Mouse (Mus musculus) activated CD4-positive, CD25-positive, alpha-beta regulatory T cell, adult 4 months (primary cell): ENCODE measurements around the gene Rilp. TPM values are rescaled to one million over a fixed set of nuclear protein-coding genes. Genes with fewer than 3 reads are reported as not detected.
"Not testable (repeated sequence)": the region's sequence is repeated elsewhere in the genome, so short reads cannot be mapped to it uniquely, and the experiment has no call there.

Experiments used
- ATAC-seq: one replicate; pipeline ENCODE4 v1.8.0; 2017
- polyA plus RNA-seq, 2 experiments: library from polyadenylated mRNA; unstranded; fragments of 100-300 nt; shearing (Covaris generic); gene quantifications; one replicate each; pipeline ENCODE4 v1.2.1; 2017

Gene Rilp
- polyA plus RNA-seq, 2 experiments from 2014 or later: not detected

DNA sequence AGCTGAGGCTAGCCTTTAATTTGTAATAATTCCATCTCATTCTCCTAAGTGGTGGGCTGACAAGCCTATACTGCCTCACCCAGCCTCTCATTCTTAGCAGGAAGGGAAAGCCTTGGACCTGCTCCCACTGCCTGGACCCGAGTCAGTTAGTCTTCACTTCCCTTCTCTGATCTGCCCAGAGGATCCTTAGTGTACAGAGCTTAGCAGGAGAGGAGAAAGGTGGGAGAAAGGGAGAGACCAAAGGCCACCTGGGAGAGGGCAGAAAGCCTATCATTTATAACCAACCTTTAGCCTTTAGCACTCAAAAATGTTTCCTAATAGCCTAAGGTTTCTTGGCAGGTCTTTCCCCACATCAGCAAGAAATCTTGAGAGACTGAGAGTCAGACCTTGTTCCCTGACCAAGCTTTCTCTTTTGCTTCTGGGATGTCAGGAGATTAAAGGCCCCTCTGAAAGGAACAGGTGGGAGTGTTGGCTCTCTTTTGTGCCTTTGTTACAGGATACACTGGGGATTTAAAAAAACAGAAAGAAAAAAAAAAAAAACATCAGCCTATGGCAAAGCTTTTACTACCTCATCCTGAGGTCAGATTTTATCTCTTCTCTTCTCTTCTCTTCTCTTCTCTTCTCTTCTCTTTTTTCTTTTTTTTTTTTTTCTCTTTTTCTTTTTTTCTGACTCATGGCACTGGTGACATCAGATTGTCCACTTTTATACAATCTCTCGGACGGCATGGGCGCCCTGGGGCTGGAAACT, 24.6 kb downstream of the Rilp start:
- ATAC-seq: no peak

DNA sequence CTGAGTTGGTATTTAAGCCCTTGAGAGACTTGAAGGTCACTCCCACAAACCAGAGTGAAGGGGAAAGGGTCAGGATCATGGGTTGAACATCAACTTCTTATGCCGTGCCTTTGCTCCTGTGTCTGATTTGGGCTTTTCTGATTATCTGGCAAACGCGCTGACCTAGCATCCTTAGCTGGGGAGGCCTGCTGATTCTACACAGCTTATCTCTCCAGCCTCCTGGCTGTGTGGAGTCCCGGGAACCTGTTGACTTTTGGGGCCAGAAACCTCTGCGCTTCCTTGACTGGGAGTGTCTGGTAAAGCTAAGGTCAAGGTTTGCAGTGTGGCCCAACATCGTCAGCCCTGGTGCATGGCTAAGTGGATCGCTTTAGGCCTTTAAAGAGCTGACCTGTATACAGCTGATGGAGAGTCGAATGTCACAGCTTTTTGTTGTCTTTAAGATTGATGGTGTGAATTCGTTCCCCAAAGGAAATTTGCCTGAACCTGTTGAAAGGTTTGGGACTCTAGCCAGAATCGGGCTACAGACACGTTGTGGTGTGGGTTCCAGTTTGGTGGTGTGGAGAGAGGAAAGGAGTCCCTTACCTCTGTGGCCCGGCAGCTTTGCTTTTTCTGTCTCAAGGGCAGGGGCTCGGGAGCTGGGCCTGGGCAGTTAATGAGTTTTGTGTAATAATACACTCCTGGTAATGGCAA, 25.4 kb downstream of the Rilp start:
- ATAC-seq: no peak

DNA sequence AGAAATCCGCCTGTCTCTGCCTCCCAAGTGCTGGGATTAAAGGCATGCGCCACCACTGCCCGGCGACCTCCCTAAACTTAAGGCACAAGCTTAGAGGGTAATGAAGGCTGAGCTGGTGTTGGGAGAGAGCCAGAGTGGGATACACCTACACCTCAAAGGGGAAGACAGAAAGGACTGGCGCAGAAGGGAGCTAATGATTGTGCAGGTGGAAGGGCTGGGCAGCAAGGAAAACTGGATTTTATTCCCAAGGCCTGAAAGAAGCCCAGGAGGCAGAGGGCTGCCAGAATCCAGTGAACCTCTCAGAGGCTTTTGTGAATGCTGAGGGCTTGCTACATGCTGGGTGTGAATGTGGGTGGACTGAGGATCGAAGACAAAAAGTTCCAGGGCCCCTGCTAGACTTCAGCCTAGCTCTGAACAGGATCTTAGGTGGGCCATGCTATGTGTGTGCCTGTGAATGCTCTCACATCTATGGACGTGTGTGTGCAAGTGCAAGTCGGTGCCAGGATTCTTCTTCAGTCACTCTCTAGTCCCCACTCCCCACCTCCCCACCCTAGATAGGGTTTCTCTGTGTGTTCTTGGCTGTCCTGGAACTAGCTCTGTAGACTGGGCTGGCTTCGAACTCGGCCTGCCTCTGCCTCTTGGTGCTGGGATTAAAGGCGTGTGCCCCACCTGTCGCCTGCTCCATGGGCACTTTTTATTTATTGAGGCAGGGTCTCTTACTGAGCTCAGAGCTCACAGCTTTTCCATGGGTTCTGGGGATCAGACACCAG, 26.5 kb downstream of the Rilp start:
- no peak for ATAC-seq

DNA sequence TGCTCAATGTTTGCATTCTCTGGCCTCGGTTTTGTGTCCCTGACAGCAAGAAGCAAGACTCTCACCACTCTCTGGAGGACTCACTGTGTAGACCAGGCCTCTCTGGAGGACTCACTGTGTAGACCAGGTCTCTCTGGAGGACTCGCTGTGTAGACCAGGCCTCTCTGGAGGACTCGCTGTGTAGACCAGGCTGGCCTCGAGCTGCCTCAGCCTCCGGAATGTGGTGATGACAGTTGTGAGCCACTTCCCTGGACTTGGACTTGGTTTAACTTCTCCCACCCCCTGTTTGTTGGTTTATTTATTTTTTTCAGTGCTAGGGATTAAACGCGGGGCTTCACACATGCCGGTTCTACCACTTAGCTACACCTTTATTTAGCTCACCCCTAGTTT, 27.1 kb downstream of the Rilp start:
- ATAC-seq: no peak

DNA sequence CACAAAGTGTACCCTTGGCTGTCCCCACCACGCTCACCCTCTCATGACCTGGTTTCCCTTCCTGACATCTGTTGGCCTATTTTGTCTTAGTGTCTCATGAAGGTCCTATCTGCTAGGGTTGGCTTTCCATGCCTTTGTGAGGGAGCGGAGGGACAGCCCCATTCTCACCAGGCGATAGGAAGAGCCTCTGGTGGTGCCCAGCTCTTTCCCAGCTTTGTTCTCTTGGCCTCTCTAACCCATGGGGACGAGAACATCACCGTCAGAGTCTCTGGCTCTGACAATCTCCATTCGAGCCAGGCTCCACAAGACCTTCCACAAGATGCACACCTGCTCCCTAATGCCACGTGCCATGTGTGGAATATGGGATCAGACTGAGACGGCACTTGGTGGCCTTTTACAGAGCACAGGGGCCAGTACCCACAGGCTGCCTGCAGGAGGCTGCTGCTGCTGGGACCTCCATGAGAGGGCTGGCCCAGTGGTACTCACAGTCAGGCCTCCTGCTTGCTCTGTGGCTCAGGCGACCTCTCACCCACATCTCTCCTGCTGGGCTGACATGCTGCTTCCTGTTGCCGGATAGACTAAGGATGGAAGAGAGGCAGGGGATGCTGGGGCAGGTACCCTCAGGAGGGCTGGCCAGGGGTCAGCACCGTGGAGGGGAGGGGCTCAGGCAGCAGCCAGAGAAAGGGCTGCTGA, 27.7 kb downstream of the Rilp start:
- ATAC-seq: peak; percentile 26

DNA sequence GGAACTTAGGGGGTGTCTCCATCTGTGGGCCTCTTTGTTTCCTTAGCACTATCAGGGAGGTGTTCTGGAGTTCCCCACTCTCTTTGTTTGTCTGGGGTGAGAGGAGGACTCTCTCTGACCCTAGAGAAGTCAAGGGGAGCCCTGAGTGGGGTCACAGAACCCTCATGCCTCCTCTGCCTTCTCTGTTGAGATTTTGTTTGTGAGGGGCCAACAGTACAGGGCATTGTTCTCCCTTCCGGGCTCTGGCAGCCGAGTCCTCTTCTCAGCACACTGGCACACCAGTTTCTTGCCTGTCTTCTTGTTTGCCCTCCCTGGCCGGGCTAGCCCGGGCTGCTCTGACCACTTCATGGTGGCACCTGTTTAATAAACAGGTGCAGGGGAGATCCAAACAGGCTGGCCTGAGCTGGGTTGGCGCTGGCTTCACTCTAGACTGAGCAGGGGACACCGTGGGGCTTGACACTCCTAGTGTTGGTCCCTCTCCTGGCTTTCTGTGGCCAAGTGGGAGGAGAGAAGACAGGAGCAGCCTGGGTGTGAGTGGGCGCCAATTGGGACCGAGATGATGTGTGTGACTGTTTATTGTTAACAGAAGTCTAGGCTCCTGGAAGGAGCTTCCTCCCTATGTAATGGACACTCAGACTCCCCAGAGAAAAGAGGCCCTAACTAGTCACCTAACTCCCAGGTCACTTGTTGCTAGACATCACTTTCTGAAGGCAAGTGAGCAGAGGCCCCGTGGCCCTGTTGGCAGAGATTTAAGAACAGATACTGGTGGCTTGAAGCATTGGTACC, 28.5 kb downstream of the Rilp start:
- no peak for ATAC-seq

DNA sequence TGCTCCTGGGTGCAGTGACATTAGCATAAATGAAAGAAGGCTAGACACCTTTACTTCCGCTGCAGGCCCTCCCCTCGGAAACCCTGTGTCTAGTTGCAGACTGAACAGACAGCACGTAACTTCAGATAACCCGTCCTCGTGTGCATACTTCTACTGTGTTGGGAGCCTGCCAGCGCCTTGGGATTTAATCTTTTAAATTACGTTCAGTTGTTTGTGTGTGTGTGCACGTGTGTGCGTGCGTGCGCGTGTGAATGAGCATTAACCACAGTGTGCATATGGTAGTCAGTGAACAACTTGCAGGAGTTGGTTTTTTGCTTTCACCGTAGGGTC, 29.0 kb downstream of the Rilp start:
- peak; percentile 71 for ATAC-seq

DNA sequence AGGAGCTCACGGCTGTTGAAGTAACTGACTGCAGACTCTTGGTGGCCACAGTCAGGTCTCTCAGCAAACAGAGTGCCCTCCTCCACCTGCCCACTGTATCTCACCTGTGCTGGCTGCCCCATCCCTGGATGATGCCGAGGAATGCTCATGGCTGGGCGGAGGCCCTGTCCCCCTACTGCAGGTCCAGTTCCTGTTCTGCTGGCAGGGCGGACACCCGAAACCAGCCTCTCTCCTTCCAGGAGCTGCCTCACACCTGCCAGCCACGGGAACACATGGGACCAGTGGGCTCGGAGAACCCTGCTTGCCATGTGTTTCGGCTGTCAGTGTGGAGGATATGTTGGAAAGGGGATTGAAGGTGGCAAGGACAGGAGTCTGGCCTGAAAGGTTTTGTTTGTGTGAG, 30.3 kb downstream of the Rilp start:
- no peak for ATAC-seq

DNA sequence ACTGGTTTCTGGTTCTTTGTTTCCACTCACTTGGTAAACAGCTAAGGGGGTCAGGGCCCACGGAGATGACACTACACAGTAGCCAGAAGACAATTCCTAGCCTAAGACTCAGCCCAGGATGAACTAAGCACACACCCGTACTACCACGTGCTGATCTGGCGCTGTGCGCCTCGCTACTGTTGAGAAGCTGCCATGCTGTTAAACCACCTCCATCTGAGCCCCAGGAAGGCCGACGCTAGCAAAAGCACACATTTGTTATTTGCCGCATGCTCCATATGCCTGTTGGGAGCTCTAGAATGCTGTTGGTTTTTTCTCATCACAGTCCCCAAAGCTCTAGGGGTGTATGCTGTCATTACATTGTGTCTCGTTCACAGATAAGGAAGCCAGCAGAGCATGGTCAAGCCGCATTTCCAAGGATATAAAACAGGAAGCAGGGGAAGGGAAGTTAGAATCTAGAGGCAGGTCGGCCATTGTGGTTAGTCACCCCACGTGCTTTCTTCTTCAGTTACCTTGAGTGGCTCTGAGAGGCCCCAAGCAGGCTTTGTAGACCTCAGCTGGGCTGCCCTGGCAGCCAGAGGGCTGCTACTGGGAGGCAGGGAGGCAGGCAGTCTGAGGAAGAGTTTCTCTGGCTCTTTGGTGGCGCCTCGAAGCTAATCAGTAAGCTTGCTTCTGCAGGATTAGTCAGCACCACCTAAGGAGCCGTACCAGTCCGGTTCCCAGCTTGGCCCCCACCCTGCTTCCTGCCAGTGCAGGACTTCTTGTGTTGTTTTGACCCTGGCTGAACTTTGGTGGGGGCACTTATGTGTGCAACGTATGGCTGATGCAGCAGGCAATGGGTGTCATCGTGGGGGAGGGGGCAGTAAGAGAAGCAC, 31.1 kb downstream of the Rilp start:
- peak; percentile 13 for ATAC-seq

DNA sequence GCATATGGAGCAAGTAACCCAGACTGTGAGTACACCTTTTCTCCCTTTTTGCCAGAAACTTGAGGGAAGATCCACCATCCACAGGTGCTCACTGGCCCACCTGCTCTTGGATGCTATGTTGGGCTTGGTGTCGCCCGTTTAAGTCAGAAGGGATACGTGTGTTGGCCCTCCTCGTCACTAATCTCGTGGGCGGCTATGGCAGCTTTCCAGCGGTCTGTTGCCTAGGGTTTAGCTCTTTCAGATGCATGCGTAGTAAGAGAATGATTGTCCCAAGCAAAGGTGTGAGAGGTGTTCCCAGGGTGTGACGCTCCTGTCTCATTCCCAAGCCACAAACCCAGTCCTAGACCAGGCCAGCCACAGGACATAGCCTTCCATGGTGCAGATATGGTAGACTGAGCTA, 34.8 kb downstream of the Rilp start:
- no peak for ATAC-seq

DNA sequence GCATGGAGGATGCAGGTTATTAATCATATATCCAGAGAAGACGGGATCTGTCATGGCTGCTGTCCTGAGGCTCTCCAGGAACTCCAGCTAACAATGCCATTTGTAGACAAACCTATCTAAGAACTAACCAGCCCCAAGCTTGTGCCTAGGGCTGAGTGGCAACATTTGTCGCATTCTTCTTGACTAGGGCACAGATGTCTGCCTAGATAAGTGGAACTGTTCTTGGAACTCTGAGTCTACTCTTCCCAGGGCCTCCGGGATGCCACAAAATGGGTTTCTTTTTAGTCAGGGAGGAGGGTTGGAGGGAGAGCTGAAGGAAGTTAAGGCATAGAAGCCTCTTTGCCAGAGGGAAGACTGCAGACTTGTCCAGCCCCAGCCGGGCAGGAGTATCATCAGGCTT, 36.2 kb downstream of the Rilp start:
- ATAC-seq: no peak

DNA sequence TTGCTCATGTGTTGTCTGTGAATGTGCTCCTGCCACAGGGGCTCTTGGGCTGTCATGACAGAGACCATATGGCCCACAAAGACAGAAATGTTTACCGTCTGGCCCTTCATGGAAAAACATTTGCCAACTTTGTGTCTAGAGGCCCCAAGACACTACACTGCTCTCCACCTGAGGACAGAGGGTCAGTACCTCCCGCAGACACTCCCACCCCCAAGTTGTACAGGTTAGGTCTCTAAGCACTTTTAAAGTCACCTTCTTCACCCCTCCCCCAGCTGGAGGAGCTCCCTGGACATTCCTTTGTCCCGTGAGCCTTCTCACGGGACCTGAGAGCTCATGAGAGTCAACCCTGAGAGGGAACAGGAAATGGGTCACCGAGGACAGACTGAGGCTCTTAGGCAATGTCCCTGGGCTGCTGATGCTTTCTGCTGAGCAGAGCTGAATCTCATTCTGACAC, 39.8 kb downstream of the Rilp start:
- no peak for ATAC-seq

DNA sequence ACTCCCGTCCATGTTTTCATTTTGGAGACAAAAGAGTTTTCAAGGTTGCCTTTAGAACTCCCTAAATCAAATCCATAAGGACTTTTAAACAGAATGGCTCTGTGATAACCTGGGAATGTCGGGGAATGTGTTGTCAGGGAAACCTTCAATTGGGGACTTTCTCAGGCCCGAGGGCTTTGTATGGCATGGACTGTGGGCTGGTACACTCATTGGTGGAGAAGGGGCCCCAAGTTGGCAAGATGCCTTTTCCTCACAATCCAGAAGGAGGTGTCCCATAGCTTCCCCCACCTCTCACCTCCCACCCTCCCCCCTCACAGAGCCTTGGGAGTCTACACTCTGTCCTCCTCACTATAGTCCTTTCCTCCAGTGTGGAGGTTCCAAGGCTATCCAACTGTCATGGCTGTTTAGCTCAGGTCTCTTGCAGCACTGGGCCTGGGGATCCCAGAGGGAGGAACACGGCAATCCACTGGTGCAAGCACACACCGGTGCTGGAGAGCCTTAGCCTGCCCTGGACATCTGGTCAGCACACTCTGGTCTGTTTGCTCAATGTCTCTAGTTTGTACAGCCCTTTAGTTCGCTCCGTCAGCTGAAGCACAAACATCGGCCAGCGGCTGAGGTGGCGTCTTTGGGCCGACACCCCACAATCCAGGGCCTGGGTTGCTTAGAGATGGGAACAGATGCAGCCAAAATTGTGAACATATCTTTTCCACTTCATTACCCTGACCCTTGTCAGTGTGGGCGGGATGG, 40.5 kb downstream of the Rilp start:
- ATAC-seq: no peak

DNA sequence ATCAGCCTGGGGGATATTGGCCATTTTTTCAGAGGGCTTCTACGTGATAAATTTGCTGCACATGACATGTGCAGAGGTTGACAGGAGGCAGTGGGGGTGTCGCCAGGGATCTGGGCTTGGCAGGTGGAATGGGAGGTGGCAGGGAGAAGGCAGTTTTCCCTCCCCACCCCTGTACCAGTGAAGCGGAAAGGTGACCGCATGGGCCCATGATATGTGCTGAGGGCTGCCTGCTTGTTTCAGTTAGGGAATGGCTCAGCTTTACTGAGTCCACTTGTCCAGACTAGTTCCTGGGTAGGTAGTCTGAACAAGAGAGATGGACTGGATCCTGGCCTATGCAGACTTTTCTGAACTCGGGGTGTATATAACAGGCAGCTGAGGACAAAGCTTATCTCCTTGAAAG, 41.4 kb downstream of the Rilp start:
- ATAC-seq: no peak

DNA sequence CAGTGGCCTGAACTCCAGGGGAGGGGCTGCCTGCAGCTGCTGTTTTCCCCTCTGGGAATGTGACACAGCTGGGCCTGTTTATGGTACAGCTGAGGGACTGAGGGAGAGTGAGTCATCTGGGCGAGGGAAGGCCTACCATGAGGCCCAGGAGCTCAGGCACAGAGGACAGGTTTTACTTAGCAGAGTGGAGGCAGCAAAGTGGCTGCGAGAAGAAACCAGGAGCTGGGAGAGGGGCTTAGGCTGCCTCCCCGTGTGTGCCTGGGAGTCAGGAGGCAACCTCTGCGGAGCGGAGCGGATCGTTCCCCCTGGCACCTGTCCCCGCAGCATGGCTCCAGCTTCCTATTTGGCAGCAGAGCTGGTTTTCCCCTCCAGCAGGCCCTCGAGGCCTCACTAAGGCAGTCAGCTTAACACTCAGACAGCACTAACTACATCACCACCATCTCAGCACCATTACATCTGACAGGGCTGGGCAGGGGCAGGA, 42.1 kb downstream of the Rilp start:
- no peak for ATAC-seq

DNA sequence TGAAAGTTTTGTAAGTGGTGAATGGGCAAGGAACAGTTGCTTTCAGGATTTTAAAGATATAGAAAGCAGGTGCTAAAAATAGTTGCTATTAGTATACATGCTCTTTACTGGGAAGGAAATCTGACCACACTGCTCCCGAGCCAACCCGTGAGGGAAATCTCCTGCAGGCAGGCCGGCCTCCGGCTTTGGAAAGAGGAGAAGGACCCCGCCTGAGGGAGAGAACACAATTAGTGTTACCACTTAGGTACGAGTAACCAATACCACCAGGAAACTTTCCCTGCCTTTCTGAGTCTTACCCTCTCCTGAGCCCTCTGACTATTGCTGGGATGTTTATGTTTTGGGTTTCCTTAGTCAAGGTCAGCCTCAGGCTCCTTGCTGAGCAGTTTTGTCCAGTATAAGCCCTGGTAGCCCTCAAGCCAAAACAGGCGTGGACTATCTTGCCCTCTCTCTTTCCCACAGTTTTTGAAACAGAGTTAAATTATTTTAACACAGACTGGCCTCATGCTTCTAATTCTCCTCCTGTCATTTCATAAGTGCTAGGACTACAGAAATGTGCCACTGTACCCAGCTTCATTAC, 43.1 kb downstream of the Rilp start:
- ATAC-seq: no peak

DNA sequence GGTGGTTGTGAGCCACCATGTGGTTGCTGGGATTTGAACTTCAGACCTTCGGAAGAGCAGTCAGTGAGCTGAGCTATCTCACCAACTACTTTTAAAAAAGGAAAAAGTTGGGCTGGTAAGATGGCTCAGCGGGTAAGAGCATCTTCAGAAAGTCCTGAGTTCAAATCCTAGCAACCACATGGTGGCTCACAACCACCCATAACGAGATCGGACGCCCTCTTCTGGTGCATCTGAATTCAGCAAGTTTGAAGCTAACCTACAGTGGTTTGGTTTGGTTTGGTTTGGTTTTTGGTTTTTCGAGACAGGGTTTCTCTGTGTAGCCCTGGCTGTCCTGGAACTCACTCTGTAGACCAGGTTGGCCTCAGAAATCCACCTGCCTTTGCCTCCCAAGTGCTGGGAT, 46.1 kb downstream of the Rilp start:
- ATAC-seq: not testable (repeated sequence)

DNA sequence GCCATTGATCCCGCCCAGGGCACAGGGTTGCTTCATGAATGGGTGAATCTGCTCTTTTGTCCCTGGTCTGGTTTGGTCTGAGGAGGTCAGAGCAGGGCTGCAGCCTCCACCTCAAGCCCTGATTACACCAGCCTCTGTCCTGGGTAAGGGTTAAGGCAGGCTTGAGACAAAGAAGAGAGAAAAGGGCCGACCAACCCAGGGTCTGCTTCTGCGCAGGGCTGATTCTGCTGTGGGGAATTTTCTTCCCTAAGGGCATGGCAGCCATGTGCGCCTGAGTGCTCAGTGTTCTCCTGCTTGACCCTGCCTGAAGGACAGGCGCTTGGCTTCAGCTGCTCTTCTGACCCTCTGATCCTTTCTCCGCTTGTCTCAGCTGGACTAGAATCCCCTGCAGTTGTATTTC, 47.2 kb downstream of the Rilp start:
- ATAC-seq: no peak

DNA sequence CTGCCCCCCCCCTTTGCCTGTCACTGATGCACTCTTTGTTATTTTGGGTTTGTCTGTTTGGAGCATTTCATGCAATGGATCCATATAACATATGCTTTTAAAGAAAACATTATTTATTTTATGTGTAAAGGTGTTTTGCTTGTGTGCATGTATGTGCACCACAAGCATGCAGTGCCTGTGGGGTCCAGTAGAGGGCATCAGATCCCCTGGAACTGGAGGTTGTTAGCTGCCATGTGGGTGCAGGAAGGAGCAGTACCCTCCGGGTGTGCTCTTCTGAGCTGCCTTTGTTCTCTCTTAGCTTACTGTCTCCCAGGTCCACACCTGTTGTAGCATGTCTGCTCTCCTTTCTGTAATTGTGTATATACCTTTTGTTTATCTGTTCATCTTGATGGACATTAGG, 48.2 kb downstream of the Rilp start:
- no peak for ATAC-seq
